Mouse (Mus musculus): ENCODE results near the gene 2810408A11Rik. TPM values are rescaled to one million over a fixed set of nuclear protein-coding genes. Genes with fewer than 3 reads are reported as not detected.
A peak's percentile ranks its signal among the peaks of the same experiment; 100 is the strongest.

The 2810408A11Rik gene
- total RNA-seq, 2 experiments from 2014 or later = 0.24 to 0.25 TPM

DNA sequence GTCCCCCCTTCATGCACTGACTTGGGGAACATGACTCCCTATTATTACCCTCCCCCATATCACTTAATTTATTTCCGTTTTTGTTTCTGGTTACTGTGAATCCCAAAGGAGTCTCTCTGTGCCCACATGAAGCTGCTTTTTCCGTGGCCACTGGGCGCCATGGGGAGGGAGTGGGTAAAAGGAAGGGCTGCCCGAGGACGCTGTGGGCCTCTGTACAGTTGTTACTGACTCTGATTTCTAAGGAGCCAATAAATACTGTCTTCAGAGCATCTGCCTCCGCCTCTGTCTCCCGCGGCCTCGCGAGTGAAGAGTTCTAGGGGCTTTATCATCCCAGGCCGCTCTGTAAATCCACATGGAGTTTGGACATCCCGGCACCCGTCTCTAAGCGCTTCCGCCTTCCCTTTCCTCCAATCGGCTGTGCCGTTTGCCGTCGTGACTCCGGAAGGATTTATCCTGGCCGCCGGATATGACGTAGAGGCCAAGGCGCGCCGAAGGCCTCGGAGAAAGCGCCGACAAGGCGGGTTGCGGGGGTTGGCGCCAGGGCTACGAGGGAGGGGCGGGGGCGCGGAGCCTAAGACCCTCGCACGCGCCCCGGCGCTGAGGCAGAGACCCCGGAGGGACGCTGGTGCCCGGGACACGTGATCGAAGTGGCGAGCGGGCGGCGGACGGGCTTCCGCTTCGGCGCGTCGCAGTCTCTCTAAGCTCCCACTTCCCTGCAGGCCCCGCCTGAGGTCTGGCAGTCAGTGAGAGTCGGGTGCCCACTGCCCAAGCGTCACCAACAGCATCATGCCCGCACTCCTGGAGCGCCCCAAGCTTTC lies 13.0 kb upstream of the 2810408A11Rik start, which contains the start of gene Gps2:
Gene Gps2 (plus strand): TSS at position 335 of the 818 bp plus-strand sequence.
- DNase-seq (ENCODE audit: low spot score) = peak; percentile 94

DNA sequence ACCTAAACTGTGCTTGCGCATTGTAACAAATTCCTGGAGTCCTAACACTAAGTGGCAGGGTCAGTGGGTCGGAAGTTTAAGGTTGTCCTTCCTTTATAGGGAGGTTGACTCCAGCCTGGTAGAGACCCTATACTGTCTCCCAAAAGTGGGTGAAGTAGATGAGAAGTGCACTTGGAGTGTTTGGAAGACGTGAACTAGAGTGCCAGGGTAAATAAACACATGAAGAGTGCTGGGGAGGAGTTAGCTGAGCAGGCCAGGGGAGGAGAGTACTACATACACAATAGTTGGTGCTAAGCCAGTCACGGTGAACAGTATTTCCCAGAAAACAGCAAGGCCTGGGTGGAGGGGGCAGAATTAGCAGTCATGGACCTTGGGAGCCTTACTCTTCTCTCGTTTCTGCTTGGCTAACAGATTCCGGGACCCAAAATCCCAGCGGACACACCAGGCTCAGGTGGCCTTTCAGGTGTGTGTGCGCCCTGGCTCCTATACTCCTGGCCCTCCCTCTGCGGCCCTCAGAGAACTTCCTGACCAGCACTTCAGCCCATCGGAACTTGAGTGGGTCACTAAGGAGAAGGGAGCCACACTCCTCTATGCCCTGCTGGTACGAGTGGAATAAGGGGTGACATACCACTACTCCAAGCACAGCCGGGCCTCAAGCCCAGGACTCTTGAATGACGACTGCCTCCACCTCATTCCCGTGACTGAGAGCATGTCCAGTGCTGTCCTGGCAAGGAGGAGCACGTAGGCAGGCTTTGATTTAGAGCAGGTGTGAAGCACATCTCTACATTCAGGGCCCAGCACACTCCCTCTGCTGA lies 12.1 kb upstream of the 2810408A11Rik start:
- no peak for DNase-seq (ENCODE audit: low spot score)

DNA sequence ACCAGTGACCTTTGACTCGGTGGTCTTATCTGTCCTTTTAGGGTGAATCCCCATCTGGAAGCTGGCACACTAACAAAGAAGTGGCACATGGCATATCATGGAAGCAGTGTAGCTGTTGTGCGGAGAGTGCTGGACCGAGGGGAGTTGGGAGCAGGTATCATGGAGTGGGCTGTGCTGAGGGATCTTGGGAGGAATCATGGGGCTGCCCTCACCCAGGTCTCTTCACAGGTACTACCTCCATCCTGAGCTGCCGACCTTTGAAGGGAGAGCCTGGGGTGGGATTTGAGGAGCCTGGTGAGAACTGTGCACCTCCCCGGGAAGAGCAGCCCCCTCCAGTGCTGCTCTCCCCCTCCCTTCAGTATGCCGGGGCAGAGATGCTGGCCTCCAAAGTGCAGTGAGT lies 10.9 kb upstream of the 2810408A11Rik start:
- DNase-seq (ENCODE audit: low spot score) = no peak

DNA sequence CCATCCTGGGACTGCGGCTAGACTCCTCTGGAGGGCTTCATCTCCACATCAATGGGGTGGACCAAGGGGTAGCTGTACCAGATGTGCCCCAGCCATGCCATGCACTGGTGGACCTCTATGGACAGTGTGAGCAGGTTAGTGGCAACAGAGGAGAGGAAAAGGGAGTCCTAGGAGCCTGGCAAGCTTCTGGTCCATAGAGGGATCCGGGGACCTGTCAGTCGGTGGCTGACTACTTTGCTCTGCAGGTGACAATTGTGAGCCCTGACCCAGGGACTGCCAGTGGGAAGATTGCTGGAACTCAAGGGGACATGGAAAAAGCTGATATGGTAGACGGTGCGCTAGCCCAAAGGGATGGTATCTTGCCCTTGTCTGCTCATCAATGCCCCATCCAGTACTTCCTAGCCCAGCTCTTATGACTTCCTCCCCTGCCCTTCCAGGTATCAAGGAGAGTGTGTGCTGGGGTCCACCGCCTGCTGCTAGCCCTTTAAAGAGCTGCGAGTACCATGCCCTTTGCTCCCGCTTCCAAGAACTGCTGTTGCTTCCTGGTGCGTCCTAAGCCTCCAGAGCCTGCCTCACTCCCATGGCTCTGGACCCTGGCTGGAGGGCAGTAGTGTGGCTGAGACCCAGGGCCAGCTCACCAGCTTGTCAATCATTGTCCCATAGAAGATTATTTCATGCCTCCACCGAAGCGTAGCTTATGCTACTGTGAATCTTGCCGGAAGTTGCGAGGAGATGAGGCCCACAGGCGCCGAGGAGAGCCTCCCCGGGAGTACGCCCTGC lies 10.2 kb upstream of the 2810408A11Rik start:
- DNase-seq (ENCODE audit: low spot score) = no peak

DNA sequence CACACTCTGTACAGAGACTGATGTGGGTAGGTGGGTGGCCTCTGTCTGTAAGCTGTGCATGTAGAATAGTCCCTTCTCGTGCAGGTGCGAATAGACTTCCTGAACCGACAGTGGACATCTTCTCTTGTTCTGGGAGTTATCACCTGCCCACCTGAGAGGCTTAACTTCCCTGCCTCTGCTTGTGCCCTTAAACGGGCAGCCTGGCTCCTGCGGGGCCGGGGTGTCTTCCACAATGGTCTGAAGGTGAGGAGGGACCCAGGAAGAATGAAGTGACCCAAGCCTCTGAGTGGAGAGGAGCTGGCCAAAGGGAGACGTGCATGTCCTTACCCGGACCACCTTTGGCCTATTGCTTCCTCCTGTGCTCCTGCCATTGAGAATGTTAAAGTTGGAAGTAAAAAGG lies 9.4 kb upstream of the 2810408A11Rik start:
- DNase-seq (ENCODE audit: low spot score) = no peak

DNA sequence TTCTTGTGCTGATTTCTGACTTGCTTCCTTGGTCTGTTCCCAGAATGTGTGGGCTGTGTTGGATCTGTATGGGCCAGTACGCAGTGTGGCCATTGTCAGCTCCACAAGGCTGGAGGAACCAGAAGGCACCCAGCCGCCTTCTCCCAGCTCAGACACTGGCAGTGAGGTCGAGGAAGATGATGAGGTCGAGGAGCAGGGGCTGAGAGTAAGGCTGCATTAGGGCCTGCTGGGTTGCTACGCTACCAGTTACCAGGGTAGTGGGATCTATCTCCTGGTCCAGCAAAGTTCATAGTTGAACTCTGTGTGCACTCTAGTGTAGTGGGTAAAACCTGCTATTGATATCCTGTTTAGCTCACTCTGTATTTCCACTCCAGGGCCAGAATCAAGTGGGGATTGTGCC lies 8.4 kb upstream of the 2810408A11Rik start:
- no peak for DNase-seq (ENCODE audit: low spot score)

DNA sequence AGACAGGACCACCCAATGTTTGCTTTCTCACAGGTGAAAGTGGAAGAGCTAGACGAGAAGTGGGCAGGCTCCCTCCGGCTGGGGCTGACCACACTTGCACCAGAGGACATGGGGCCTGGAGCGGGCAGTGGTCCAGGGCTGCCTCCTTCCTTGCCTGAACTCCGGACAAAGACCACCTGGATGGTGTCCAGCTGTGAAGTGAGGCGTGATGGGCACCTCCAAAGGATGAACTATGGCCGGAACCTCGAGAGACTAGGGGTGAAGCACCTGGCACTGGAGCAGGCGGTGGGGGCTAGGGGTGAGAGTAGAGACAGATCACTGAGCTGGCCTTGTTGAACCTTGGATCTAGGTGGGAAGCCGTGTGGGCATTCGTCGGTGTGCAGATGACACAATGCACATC lies 7.9 kb upstream of the 2810408A11Rik start:
- DNase-seq (ENCODE audit: low spot score) = no peak

DNA sequence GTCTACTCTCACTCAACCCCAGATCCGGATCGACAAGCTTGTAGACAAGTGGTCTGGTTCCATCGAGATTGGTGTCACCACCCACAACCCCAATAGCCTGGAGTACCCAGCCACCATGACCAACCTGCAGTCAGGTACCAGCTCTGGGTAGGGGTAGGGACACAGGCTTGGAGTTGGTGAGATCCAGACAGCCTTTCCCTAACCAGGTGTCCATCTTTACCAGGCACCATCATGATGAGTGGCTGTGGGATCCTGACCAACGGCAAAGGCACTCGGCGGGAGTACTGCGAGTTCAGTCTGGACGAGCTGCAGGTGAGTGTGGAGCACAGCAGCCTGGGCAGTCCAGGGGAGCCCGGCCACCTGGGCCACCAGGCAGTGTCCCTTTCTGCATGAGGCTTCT lies 3.5 kb upstream of the 2810408A11Rik start:
- no peak for DNase-seq (ENCODE audit: low spot score)

DNA sequence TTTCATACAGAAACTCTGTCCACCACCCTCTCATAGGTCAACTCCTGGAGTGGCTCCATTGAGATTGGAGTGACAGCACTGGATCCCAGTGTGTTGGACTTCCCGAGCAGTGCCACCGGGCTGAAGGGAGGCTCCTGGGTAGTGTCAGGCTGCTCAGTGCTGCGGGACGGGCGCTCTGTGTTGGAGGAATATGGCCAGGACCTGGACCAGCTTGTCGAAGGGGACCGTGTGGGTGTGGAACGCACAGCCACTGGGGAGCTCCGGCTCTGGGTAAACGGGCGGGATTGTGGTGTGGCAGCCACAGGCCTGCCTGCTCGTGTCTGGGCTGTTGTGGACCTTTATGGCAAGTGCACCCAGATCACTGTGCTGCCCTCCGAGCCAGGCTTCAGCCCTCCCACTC lies 2.2 kb upstream of the 2810408A11Rik start:
- no peak for DNase-seq (ENCODE audit: low spot score)

DNA sequence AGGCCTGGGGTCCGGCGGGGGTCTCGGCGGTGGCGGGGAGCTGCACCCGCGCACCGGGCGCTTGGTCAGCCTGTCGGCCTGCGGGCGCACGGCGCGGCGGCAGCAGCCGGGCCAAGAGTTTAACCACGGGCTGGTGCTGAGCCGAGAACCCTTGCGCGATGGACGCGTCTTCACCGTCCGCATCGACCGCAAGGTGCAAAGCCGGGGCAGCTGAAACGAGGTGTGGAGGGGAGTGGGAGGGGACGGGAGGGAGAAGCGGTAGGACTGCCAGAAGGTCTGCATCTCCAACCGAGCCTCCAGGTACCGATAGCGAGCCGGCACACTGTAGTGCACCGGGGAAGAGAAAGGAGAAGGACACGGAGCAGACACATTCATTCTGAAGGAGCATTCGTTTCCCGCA lies 1.2 kb upstream of the 2810408A11Rik start:
- no peak for DNase-seq (ENCODE audit: low spot score)

DNA sequence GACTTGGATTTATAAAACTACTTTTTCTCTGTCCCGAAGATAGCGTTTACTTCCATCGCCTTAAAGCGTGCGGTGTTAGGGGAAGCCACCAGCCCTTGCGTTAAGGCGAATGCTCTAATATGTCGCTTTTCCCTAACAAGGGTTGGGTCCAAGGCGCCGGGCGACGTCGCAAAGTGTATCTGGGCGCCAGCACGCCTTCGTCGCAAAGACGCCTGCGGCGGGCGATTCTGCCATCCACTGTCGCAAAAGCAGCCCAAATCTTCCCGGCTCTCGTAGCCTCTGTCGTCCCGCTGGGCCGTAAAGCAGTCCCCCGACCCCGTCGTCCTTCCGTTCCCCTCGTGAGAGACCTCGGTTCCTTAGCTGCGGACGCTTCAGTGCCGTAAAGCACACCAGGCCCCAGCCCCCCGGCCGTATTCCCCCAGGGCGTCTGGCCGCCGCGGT lies 639 bp upstream of the 2810408A11Rik start:
- DNase-seq (ENCODE audit: low spot score) = peak; percentile 96

DNA sequence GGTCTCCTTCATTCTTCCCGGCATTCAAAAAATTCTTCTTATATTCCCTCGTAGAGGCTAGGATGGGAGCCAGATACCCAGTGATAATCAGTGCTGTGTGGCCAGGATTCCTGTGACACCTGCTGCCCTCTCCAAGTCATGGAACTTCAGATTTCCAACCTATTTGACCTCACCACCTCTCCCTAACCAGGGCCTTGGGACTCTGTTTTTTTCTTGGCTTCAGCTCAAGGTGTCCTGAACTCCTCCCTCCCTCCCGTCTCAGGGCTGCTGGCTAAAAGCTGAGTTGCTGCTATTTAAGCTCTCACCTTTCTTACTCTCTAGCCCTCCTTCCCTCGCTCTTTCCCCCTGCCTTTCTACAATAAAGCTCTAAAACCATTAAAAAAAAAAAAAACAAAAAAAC lies 917 bp downstream of the 2810408A11Rik start:
- DNase-seq (ENCODE audit: low spot score) = no peak

DNA sequence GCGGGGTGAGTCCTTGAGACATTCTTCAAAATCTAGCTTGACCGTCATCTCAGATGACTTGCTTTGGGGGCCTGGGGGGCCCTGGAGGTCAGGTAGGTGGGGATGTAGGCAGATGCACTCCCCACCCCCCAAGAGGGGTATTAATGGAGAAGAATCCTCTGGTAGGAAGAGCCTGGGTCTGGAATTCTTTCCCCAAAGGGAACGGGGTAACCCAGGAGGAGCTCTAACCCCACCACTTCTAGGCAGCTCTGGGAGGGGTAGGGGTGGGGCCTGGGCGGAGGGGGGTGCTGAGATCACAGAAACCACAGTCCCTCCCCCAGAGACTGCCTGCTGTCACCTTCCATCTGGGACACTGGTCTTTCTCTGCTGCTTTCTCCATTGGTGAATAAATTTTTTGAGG lies 5.5 kb downstream of the 2810408A11Rik start, which contains the start of gene Acap1:
Gene Acap1 (minus strand): TSS at position 249 of the 400 bp plus-strand sequence.
- no peak for DNase-seq (ENCODE audit: low spot score)

DNA sequence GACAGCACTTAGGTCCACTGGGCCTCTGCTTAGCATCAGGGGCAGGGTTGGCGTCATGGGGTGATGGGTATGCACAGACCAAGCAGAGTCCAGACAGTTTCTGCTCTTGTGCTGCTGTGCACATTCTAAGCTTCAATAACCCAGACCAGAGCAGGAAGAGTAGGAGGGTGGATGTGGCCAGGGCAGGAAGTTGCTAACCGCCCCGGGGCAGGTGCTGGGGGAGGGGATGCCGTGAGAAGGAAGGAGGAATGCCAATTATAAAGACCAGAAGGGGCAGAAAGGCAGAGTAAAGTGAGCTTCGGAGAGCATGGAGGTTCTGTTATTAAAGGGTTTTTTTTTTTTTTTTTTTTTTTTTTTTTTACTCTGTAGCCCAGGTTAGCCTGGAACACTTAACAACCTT lies 6.1 kb downstream of the 2810408A11Rik start:
- no peak for DNase-seq (ENCODE audit: low spot score)

DNA sequence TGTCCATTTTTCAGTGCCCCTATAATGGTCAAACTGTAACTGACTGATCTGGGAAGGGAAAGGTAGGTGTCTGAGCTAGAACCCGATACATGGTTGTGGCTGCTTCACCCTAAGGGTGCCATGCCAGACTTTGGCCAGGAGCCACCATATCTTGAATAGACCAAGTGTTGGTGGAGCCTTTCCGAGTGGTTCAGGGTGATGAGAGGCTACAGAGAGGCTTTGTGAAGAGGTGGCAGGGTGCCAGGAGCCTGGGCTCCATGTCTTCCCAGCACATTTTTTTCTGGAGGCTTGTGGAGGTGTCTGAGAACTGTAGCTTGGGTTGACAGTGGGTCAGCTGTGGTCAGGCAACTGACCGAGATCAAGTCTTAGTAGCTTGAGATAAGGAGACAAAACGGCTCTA lies 9.3 kb downstream of the 2810408A11Rik start:
- DNase-seq (ENCODE audit: low spot score) = no peak

DNA sequence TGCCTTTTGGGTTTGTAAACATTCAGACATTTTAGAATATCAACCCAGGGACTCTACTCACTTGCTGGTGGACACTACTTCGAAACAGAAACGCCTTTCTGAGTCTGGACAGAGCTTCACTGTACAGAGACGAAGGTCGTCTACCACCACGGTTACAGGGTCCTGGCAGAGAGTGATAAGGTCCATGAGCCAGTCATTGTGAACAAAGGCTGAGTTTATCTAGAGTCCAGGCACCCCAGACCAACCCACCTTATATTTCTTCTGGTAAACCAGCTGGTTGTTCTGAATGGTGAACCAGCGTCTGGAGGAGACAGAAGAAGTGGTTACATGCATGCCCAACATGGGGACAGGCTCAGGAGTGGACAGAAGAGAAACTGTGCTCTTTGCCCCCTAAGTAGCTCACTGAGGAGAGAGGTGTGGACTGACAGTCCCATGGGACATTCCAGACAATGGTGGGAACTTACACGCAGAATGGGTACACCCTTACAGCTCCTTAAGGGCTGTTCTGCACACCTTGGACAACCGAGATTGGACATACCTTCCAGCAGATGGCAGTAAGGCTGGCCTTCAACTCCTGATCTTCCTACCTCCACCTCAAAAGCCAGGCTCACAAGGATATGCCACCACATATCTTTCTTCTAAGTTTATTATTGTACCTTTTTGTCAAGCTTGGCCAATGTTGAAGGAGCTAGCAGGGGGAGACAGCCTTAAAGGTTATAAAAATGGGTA lies 13.7 kb downstream of the 2810408A11Rik start:
- DNase-seq (ENCODE audit: low spot score) = no peak

DNA sequence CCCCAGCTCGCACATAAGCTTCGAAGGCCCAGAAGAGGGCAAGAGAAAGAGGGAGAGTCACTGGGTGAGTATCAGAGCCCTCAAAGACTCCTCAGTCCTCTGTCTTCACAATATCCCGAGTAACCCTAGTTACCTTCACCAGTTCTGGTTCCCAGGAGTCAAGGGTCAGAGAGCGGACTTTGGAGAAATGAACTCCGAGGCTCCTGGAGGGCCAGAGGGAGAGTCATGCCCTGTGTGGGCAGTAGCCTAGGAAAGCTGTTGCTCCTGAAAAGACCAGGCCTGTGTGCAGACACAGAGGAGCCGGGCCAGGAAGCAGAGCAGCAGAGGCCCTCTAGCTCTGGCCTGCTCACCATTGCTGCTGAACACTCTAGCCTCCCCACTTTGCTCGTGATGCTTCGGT lies 16.1 kb downstream of the 2810408A11Rik start:
- no peak for DNase-seq (ENCODE audit: low spot score)

DNA sequence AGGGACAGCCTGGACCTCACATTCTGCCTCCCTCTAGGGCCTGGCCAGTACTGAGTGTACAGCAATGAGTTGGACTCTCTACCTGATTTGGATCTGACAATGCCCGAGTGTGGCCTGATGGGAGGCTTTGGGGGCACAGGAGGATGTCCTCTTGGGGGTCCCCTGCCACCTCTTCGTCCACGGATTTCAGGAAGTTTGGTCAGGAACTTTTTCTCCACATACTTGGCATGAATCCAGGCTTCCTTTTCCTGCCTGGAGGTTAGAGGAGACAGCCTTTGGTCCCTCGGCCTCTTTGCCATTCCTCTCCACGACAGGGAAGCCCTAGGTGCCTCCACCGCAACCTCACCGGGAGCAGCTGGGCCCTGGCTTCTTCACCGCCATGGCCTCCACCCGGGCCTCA lies 16.5 kb downstream of the 2810408A11Rik start:
- DNase-seq (ENCODE audit: low spot score) = no peak

DNA sequence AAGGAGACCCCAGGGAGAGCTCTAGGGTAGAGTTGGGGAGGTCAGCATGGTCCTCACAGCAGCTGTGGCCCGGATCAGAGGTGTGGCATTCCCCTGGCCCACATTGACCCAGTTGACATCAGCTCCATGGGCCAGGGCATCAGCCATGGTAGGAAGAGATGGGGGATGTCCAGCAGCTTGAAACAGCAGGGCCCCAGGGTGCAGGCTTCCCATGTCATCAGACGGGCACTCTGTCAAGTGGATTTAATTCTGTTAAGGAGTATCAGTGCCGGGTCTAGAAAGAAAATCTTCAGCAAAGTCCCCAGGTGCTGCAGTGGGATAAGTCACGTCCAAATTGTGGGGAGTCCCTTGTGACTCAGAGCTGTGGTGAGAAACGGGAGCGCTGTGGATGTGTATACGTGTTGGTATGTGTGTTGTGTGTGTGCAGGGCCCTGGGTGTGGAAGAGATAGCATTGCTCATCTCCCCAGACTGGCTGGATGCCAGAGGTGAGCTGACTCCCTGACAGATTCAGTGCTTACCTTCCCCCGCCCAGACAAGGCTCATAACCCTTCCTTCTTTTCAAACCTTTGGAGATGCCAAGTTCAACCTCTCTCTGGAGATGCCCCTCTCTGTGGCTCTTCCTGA lies 17.1 kb downstream of the 2810408A11Rik start:
- DNase-seq (ENCODE audit: low spot score) = no peak

DNA sequence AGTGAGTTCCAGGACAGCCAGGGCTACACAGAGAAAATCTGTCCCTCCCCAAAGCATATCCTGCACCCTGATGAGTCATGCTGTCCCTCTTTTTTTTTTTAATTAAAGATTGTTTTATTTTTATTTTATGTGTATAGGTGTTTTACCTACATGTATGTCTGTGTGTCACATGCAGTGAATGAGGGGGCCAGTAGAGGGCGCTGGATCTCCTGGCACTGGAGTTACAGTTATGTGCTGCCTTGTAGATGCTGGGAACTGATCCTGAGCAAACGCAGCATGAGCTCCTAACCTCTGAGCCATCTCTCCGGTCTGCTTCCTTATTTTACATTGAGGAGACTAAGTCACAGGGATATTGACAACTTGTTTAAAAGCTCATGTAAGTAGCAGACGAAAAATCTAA lies 17.7 kb downstream of the 2810408A11Rik start:
- no peak for DNase-seq (ENCODE audit: low spot score)
